Mouse (Mus musculus) erythroblast, embryonic 14.5 days (primary cell): ENCODE measurements around the gene Mfn2.

ENCODE experiments used
- GATA1 ChIP-seq: IDR thresholded peaks from 2 replicates; pipeline ENCODE4 v1.6.1; 2012; ENCODE audit warnings: low read length, inconsistent platforms, mixed read lengths
- TAL1 ChIP-seq: IDR thresholded peaks from 3 replicates; pipeline ENCODE4 v1.6.1; 2012; ENCODE audit warnings: low read length, inconsistent platforms, mixed read lengths

- TF ChIP-seq TAL1 (no peak), GATA1 (no peak)
Observed at GRCm38 (mm10) chr4:147937486-147937885, 33.0 kb upstream of the Mfn2 start.
